Mouse (Mus musculus): ENCODE data around the gene Gpr83. TPM values are rescaled to one million over a fixed set of nuclear protein-coding genes. Genes with fewer than 3 reads are reported as not detected.

The Gpr83 gene
- total and polyA plus RNA-seq, 3 experiments, result 0.14 TPM; not detected in 2

- Histone ChIP-seq H3K79me2 (replicated peaks; ENCODE audit: control insufficient read depth, insufficient read depth, low read length) (no peaks in the 10 kb centered on the region), H3K4me1 (ENCODE audit: control insufficient read depth, insufficient read depth, low read length) (no peaks in the 10 kb centered on the region), H3K9ac (ENCODE audit: low read depth, low read length) (no peak overlapping the region), H3K4me3 (no peak overlapping the region), H3K36me3 (ENCODE audit: control insufficient read depth, insufficient read depth, low read length) (no peaks in the 10 kb centered on the region; the same call in 1 of the 2 replicates), H3K27me3 (ENCODE audit: control insufficient read depth, insufficient read depth, low read length) (no peaks in the 10 kb centered on the region), H3K27ac (peak overlapping the region; percentile 1; the same call in 1 of the 2 replicates)
- DNase-seq, result no peak
- no peak for TF ChIP-seq EP300 (IDR thresholded peaks at IDR 0.05; ENCODE audit: insufficient read depth, low read depth, low read length)
- TF ChIP-seq CTCF (IDR thresholded peaks at IDR 0.05), result peak; percentile 22
- no peak for TF ChIP-seq POLR2A (IDR thresholded peaks at IDR 0.05; ENCODE audit: insufficient read depth, low read depth, low read length)
- intact Hi-C loops (cut with DNase I), result no loop called here
These were observed 25.1 kb downstream of the Gpr83 start for GRCm38 (mm10) chr9:14885151-14885550.

GRCm38 (mm10) chr9:14885954-14886353, 25.9 kb downstream of the Gpr83 start:
- H3K4me1 ChIP-seq (ENCODE audit: control insufficient read depth, insufficient read depth, low read length), result no peaks in the 10 kb centered on the region
- H3K79me2 ChIP-seq (replicated peaks; ENCODE audit: control insufficient read depth, insufficient read depth, low read length), result no peaks in the 10 kb centered on the region
- H3K27ac ChIP-seq, result no peak overlapping the region
- H3K36me3 ChIP-seq (ENCODE audit: control insufficient read depth, insufficient read depth, low read length), result no peaks in the 10 kb centered on the region; the same call in 1 of the 2 replicates
- no peak overlapping the region for H3K9ac ChIP-seq (ENCODE audit: low read depth, low read length)
- no peak for DNase-seq
- intact Hi-C loops (cut with DNase I), result no loop called here
- no peaks in the 10 kb centered on the region for H3K27me3 ChIP-seq (ENCODE audit: control insufficient read depth, insufficient read depth, low read length)
- H3K4me3 ChIP-seq, result no peak overlapping the region
- TF ChIP-seq CTCF (IDR thresholded peaks at IDR 0.05) (no peak), POLR2A (IDR thresholded peaks at IDR 0.05; ENCODE audit: insufficient read depth, low read depth, low read length) (no peak), EP300 (IDR thresholded peaks at IDR 0.05; ENCODE audit: insufficient read depth, low read depth, low read length) (no peak)
- WGBS, result 91% methylated on average over 1 of the region's 1 CpGs

- no peaks in the 10 kb centered on the region for H3K79me2 ChIP-seq (replicated peaks; ENCODE audit: control insufficient read depth, insufficient read depth, low read length)
- H3K27me3 ChIP-seq (ENCODE audit: control insufficient read depth, insufficient read depth, low read length), result no peaks in the 10 kb centered on the region
- no peak overlapping the region for H3K27ac ChIP-seq
- 78% methylated on average over 6 of the region's 6 CpGs for WGBS
- DNase-seq, result no peak
- intact Hi-C loops (cut with DNase I), result no loop called here
- H3K36me3 ChIP-seq (ENCODE audit: control insufficient read depth, insufficient read depth, low read length), result no peaks in the 10 kb centered on the region; the same call in 1 of the 2 replicates
- H3K4me1 ChIP-seq (ENCODE audit: control insufficient read depth, insufficient read depth, low read length), result no peaks in the 10 kb centered on the region
- no peak overlapping the region for H3K4me3 ChIP-seq
- H3K9ac ChIP-seq (ENCODE audit: low read depth, low read length), result no peak overlapping the region
- TF ChIP-seq POLR2A (IDR thresholded peaks at IDR 0.05; ENCODE audit: insufficient read depth, low read depth, low read length) (no peak), CTCF (IDR thresholded peaks at IDR 0.05) (no peak), EP300 (IDR thresholded peaks at IDR 0.05; ENCODE audit: insufficient read depth, low read depth, low read length) (no peak)
These were observed 27.9 kb downstream of the Gpr83 start for GRCm38 (mm10) chr9:14887787-14888382.

GRCm38 (mm10) chr9:14888671-14889070, 28.7 kb downstream of the Gpr83 start:
- TF ChIP-seq CTCF (IDR thresholded peaks at IDR 0.05), result no peak
- no peak for TF ChIP-seq POLR2A (IDR thresholded peaks at IDR 0.05; ENCODE audit: insufficient read depth, low read depth, low read length)
- no peak for TF ChIP-seq EP300 (IDR thresholded peaks at IDR 0.05; ENCODE audit: insufficient read depth, low read depth, low read length)
- no peak overlapping the region for H3K9ac ChIP-seq (ENCODE audit: low read depth, low read length)
- no peaks in the 10 kb centered on the region for H3K79me2 ChIP-seq (replicated peaks; ENCODE audit: control insufficient read depth, insufficient read depth, low read length)
- no peaks in the 10 kb centered on the region; the same call in 1 of the 2 replicates for H3K36me3 ChIP-seq (ENCODE audit: control insufficient read depth, insufficient read depth, low read length)
- H3K4me1 ChIP-seq (ENCODE audit: control insufficient read depth, insufficient read depth, low read length), result no peaks in the 10 kb centered on the region
- intact Hi-C loops (cut with DNase I), result no loop called here
- H3K27ac ChIP-seq, result no peak overlapping the region
- H3K4me3 ChIP-seq, result no peak overlapping the region
- H3K27me3 ChIP-seq (ENCODE audit: control insufficient read depth, insufficient read depth, low read length), result no peaks in the 10 kb centered on the region
- no peak for DNase-seq
- WGBS, result 67% methylated on average over 6 of the region's 6 CpGs

GRCm38 (mm10) chr9:14890699-14891098, 30.7 kb downstream of the Gpr83 start:
- WGBS, result 92% methylated on average over 3 of the region's 3 CpGs
- H3K36me3 ChIP-seq (ENCODE audit: control insufficient read depth, insufficient read depth, low read length), result no peaks in the 10 kb centered on the region
- intact Hi-C loops (cut with DNase I), result no loop called here
- no peak overlapping the region for H3K9ac ChIP-seq (ENCODE audit: low read depth, low read length)
- TF ChIP-seq POLR2A (IDR thresholded peaks at IDR 0.05; ENCODE audit: insufficient read depth, low read depth, low read length), result no peak
- no peak for TF ChIP-seq EP300 (IDR thresholded peaks at IDR 0.05; ENCODE audit: insufficient read depth, low read depth, low read length)
- TF ChIP-seq CTCF (IDR thresholded peaks at IDR 0.05), result no peak
- H3K79me2 ChIP-seq (replicated peaks; ENCODE audit: control insufficient read depth, insufficient read depth, low read length), result no peaks in the 10 kb centered on the region
- H3K27me3 ChIP-seq (ENCODE audit: control insufficient read depth, insufficient read depth, low read length), result no peaks in the 10 kb centered on the region
- no peak overlapping the region for H3K27ac ChIP-seq
- H3K4me3 ChIP-seq, result no peak overlapping the region
- no peaks in the 10 kb centered on the region for H3K4me1 ChIP-seq (ENCODE audit: control insufficient read depth, insufficient read depth, low read length)
- no peak for DNase-seq

GRCm38 (mm10) chr9:14891891-14892290, 31.9 kb downstream of the Gpr83 start:
- Histone ChIP-seq H3K4me1 (ENCODE audit: control insufficient read depth, insufficient read depth, low read length) (no peaks in the 10 kb centered on the region), H3K27me3 (ENCODE audit: control insufficient read depth, insufficient read depth, low read length) (no peaks in the 10 kb centered on the region), H3K36me3 (ENCODE audit: control insufficient read depth, insufficient read depth, low read length) (no peaks in the 10 kb centered on the region), H3K27ac (no peak overlapping the region), H3K9ac (ENCODE audit: low read depth, low read length) (no peak overlapping the region), H3K4me3 (no peak overlapping the region), H3K79me2 (replicated peaks; ENCODE audit: control insufficient read depth, insufficient read depth, low read length) (no peaks in the 10 kb centered on the region)
- TF ChIP-seq EP300 (IDR thresholded peaks at IDR 0.05; ENCODE audit: insufficient read depth, low read depth, low read length) (no peak), CTCF (IDR thresholded peaks at IDR 0.05) (no peak)
- intact Hi-C loops (cut with DNase I), result no loop called here
- no peak for DNase-seq
- WGBS, result 85% methylated on average over 5 of the region's 5 CpGs

All from heart, adult 2 months (tissue).